Mouse (Mus musculus) small intestine, adult 2 months (tissue): Measurements from ENCODE around the gene BC049352.

Experiments
- CTCF ChIP-seq: fragments of 200-500 bp; IDR thresholded peaks from 2 replicates; pipeline ENCODE4 v1.5.1; 2012; ENCODE audit warnings: low read depth, mild to moderate bottlenecking, control low read depth, inconsistent platforms, low read length, moderate library complexity, mixed read lengths; ENCODE audit not compliant: insufficient replicate concordance, insufficient read length; ENCODE audit errors: extremely low read depth
- POLR2A ChIP-seq: fragments of 200-500 bp; IDR thresholded peaks from 2 replicates; pipeline ENCODE4 v1.6.1; 2012; ENCODE audit warnings: low read depth, mild to moderate bottlenecking, control low read depth, inconsistent platforms, low read length, moderate library complexity

- no peak for TF ChIP-seq POLR2A
- no peak for TF ChIP-seq CTCF
These were observed 99.1 kb downstream of the BC049352 start for GRCm38 (mm10) chr9:45280891-45281290.
